Mouse (Mus musculus): ENCODE results near the gene Serpinb2.

DNA sequence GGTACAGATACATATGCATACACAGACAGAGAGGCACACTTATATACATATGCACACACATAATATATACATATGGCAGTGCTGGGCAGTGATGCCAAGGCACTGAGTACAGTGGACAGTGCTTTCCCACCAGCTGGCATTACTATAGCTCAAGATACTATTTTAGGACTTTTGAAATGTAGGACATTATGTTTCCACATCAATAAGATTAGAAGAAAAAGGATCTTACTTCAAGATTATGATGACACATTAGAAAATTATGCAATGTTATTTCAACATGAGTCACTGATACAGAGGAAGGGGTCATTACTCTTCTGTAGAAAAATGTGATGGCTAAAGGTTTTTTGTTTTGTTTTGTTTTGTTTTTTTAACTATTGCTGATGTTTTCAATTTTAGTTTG is 9.2 kb upstream of the Serpinb2 start:
- TF ChIP-seq CTCF (IDR thresholded peaks at IDR 0.05; ENCODE audit: extremely low read depth, insufficient read depth, insufficient read length, insufficient replicate concordance): no peak
- TF ChIP-seq POLR2A (IDR thresholded peaks at IDR 0.05; ENCODE audit: low read depth, low read length): no peak
